Mouse (Mus musculus): Measurements from ENCODE around the gene H2-Ob.

H2-Ob gene

GRCm38 (mm10) chr17:34285848-34286247 lies 47.1 kb downstream of the H2-Ob start:
- peak; percentile 39 for DNase-seq (ENCODE audit: low spot score)

- no peak for DNase-seq (ENCODE audit: low spot score)
These were observed 47.8 kb downstream of the H2-Ob start for GRCm38 (mm10) chr17:34286501-34286900.

- DNase-seq (ENCODE audit: low spot score), result no peak
These were observed 48.3 kb downstream of the H2-Ob start for GRCm38 (mm10) chr17:34286999-34287398.

GRCm38 (mm10) chr17:34287648-34288047 lies 48.9 kb downstream of the H2-Ob start, which contains the start of gene H2-Aa:
H2-Aa (minus strand) TSS chr17:34287823.
- DNase-seq (ENCODE audit: low spot score), result peak; percentile 88

- no peak for DNase-seq (ENCODE audit: low spot score)
These were observed 49.4 kb downstream of the H2-Ob start for GRCm38 (mm10) chr17:34288131-34288530.

GRCm38 (mm10) chr17:34291609-34292008 lies 52.9 kb downstream of the H2-Ob start:
- peak; percentile 80 for DNase-seq (ENCODE audit: low spot score)

- no peak for DNase-seq (ENCODE audit: low spot score)
These were observed 53.9 kb downstream of the H2-Ob start for GRCm38 (mm10) chr17:34292570-34292969.

GRCm38 (mm10) chr17:34293533-34293932 lies 54.8 kb downstream of the H2-Ob start:
- DNase-seq (ENCODE audit: low spot score), result peak; percentile 55

GRCm38 (mm10) chr17:34294249-34294648 lies 55.5 kb downstream of the H2-Ob start:
- DNase-seq (ENCODE audit: low spot score), result no peak

GRCm38 (mm10) chr17:34295307-34295706 lies 56.6 kb downstream of the H2-Ob start:
- no peak for DNase-seq (ENCODE audit: low spot score)

- peak; percentile 72 for DNase-seq (ENCODE audit: low spot score)
These were observed 57.4 kb downstream of the H2-Ob start for GRCm38 (mm10) chr17:34295891-34296794.

GRCm38 (mm10) chr17:34299356-34299755 lies 60.7 kb downstream of the H2-Ob start:
- DNase-seq (ENCODE audit: low spot score), result no peak

- no peak for DNase-seq (ENCODE audit: low spot score)
These were observed 61.4 kb downstream of the H2-Ob start for GRCm38 (mm10) chr17:34300071-34300470.

- DNase-seq (ENCODE audit: low spot score), result peak; percentile 44
These were observed 62.2 kb downstream of the H2-Ob start for GRCm38 (mm10) chr17:34300691-34301566.

- no peak for DNase-seq (ENCODE audit: low spot score)
These were observed 63.0 kb downstream of the H2-Ob start for GRCm38 (mm10) chr17:34301670-34302190.

- no peak for DNase-seq (ENCODE audit: low spot score)
These were observed 65.1 kb downstream of the H2-Ob start for GRCm38 (mm10) chr17:34303789-34304188.
